Mouse (Mus musculus): ENCODE data around the gene Cst8. TPM values are rescaled to one million over a fixed set of nuclear protein-coding genes. Genes with fewer than 3 reads are reported as not detected.
"Not testable (repeated sequence)": the region's sequence is repeated elsewhere in the genome, so short reads cannot be mapped to it uniquely, and the experiment has no call there.

Gene Cst8
- polyA plus RNA-seq (2015; fragmentation: Nextera tagmentation; extraction: Ambion mirVana), result not detected in 2 replicates

- Histone ChIP-seq H3K36me3 (no peaks in the 10 kb centered on the region), H3K4me1 (peaks cover 17% of the 10 kb centered on the region), H3K9me3 (no peaks in the 10 kb centered on the region), H3K9ac (no peak within 1 kb of the TSS), H3K27ac (replicated peaks) (no peak within 1 kb of the TSS), H3K4me3 (no peak within 1 kb of the TSS), H3K27me3 (replicated peaks) (no peaks in the 10 kb centered on the region), H3K4me2 (no peak within 1 kb of the TSS)
- WGBS, result 71% methylated on average over 1 of the region's 1 CpGs
- ATAC-seq (ENCODE audit: extremely low read depth, insufficient number of reproducible peaks, low FRiP score, low TSS enrichment), result no peak
Measured at GRCm38 (mm10) chr2:148798485-148798884, at the start of gene Cst8. TSS of gene Cst8 (plus strand) at chr2:148798785.

- Histone ChIP-seq H3K27ac (replicated peaks) (no peak within 1 kb of the TSS), H3K36me3 (no peaks in the 10 kb centered on the region), H3K4me3 (no peak within 1 kb of the TSS), H3K4me2 (no peak within 1 kb of the TSS), H3K9me3 (no peaks in the 10 kb centered on the region), H3K9ac (no peak within 1 kb of the TSS), H3K4me1 (no peaks in the 10 kb centered on the region), H3K27me3 (replicated peaks) (peaks cover 13% of the 10 kb centered on the region)
- no peak for ATAC-seq (ENCODE audit: extremely low read depth, insufficient number of reproducible peaks, low FRiP score, low TSS enrichment)
- WGBS, result 68% methylated on average over 1 of the region's 1 CpGs
Measured at GRCm38 (mm10) chr2:148750058-148750457, 48.5 kb upstream of the Cst8 start, which contains the start of gene Cstl1. TSS of gene Cstl1 (plus strand) at chr2:148750358.

GRCm38 (mm10) chr2:148751893-148752813 is 46.4 kb upstream of the Cst8 start:
- Histone ChIP-seq H3K4me3 (peak overlapping the region; percentile 44), H3K4me2 (peak overlapping the region; percentile 76), H3K4me1 (no peaks in the 10 kb centered on the region), H3K27me3 (replicated peaks) (peaks cover 13% of the 10 kb centered on the region), H3K9me3 (no peaks in the 10 kb centered on the region), H3K27ac (replicated peaks) (no peak overlapping the region), H3K9ac (peak overlapping the region; percentile 53; the same call in 1 of the 2 replicates), H3K36me3 (no peaks in the 10 kb centered on the region)
- 17% methylated on average over 15 of the region's 15 CpGs for WGBS
- ATAC-seq (ENCODE audit: extremely low read depth, insufficient number of reproducible peaks, low FRiP score, low TSS enrichment), result no peak

GRCm38 (mm10) chr2:148754310-148754846 is 44.2 kb upstream of the Cst8 start:
- no peaks in the 10 kb centered on the region for H3K4me1 ChIP-seq
- peaks cover 13% of the 10 kb centered on the region for H3K27me3 ChIP-seq (replicated peaks)
- H3K4me2 ChIP-seq, result no peak overlapping the region
- H3K9ac ChIP-seq, result no peak overlapping the region
- H3K4me3 ChIP-seq, result no peak overlapping the region
- no peaks in the 10 kb centered on the region for H3K9me3 ChIP-seq
- no peak for ATAC-seq (ENCODE audit: extremely low read depth, insufficient number of reproducible peaks, low FRiP score, low TSS enrichment)
- no peaks in the 10 kb centered on the region for H3K36me3 ChIP-seq
- H3K27ac ChIP-seq (replicated peaks), result no peak overlapping the region
- whole genome bisulfite sequencing, result 50% methylated on average over 1 of the region's 1 CpGs

GRCm38 (mm10) chr2:148763648-148764388 is 34.8 kb upstream of the Cst8 start:
- Histone ChIP-seq H3K36me3 (no peaks in the 10 kb centered on the region), H3K4me2 (no peak overlapping the region), H3K27ac (replicated peaks) (no peak overlapping the region), H3K27me3 (replicated peaks) (no peaks in the 10 kb centered on the region), H3K4me3 (no peak overlapping the region), H3K9ac (no peak overlapping the region), H3K9me3 (no peaks in the 10 kb centered on the region), H3K4me1 (no peaks in the 10 kb centered on the region)
- WGBS, result 89% methylated on average over 1 of the region's 1 CpGs
- ATAC-seq (ENCODE audit: extremely low read depth, insufficient number of reproducible peaks, low FRiP score, low TSS enrichment), result no peak

GRCm38 (mm10) chr2:148771397-148771796 is 27.2 kb upstream of the Cst8 start, which contains the start of gene Cst11:
TSS of gene Cst11 (minus strand) at chr2:148771497.
- not testable (repeated sequence) for H3K27ac ChIP-seq (replicated peaks); H3K9me3 ChIP-seq; H3K4me2 ChIP-seq; ATAC-seq (ENCODE audit: extremely low read depth, insufficient number of reproducible peaks, low FRiP score, low TSS enrichment); H3K9ac ChIP-seq; H3K4me3 ChIP-seq; H3K4me1 ChIP-seq; H3K27me3 ChIP-seq (replicated peaks); H3K36me3 ChIP-seq
- WGBS, result 71% methylated on average over 4 of the region's 4 CpGs

GRCm38 (mm10) chr2:148781709-148782108 is 16.9 kb upstream of the Cst8 start, which contains the start of gene 8030411F24Rik:
TSS of gene 8030411F24Rik (plus strand) at chr2:148782009.
- Histone ChIP-seq H3K4me2 (no peak within 1 kb of the TSS), H3K36me3 (no peaks in the 10 kb centered on the region), H3K4me1 (no peaks in the 10 kb centered on the region), H3K27ac (replicated peaks) (no peak within 1 kb of the TSS), H3K9ac (no peak within 1 kb of the TSS), H3K9me3 (no peaks in the 10 kb centered on the region), H3K27me3 (replicated peaks) (no peaks in the 10 kb centered on the region), H3K4me3 (no peak within 1 kb of the TSS)
- ATAC-seq (ENCODE audit: extremely low read depth, insufficient number of reproducible peaks, low FRiP score, low TSS enrichment), result no peak
- WGBS, result 0% methylated on average over 1 of the region's 1 CpGs

- Histone ChIP-seq H3K4me2 (no peak within 1 kb of the TSS), H3K27ac (replicated peaks) (no peak within 1 kb of the TSS), H3K4me1 (no peaks in the 10 kb centered on the region), H3K9me3 (peaks cover 5% of the 10 kb centered on the region; the same call in 1 of the 2 replicates), H3K4me3 (no peak within 1 kb of the TSS), H3K36me3 (no peaks in the 10 kb centered on the region), H3K9ac (no peak within 1 kb of the TSS), H3K27me3 (replicated peaks) (no peaks in the 10 kb centered on the region)
- 82% methylated on average over 6 of the region's 6 CpGs for WGBS
- no peak for ATAC-seq (ENCODE audit: extremely low read depth, insufficient number of reproducible peaks, low FRiP score, low TSS enrichment)
Measured at GRCm38 (mm10) chr2:148789142-148789541, 9.4 kb upstream of the Cst8 start, which contains the start of gene Cst12. TSS of gene Cst12 (plus strand) at chr2:148789361.

GRCm38 (mm10) chr2:148801491-148801921 is 2.9 kb downstream of the Cst8 start:
- peak overlapping the region; percentile 66 for H3K27ac ChIP-seq (replicated peaks)

GRCm38 (mm10) chr2:148806696-148807095 is 8.1 kb downstream of the Cst8 start:
- no peaks in the 10 kb centered on the region for H3K27me3 ChIP-seq (replicated peaks)
- no peaks in the 10 kb centered on the region for H3K36me3 ChIP-seq
- H3K4me2 ChIP-seq, result no peak overlapping the region
- no peaks in the 10 kb centered on the region for H3K9me3 ChIP-seq
- H3K4me3 ChIP-seq, result no peak overlapping the region
- H3K27ac ChIP-seq (replicated peaks), result no peak overlapping the region
- WGBS, result 71% methylated on average over 6 of the region's 6 CpGs
- no peak for ATAC-seq (ENCODE audit: extremely low read depth, insufficient number of reproducible peaks, low FRiP score, low TSS enrichment)
- H3K9ac ChIP-seq, result no peak overlapping the region
- peaks cover 1% of the 10 kb centered on the region for H3K4me1 ChIP-seq

More at GRCm38 (mm10) chr2:148801491-148801921, 2.9 kb downstream of the Cst8 start:
- Histone ChIP-seq H3K4me3 (no peak overlapping the region), H3K27me3 (replicated peaks) (no peaks in the 10 kb centered on the region), H3K9ac (no peak overlapping the region), H3K4me1 (peaks cover 17% of the 10 kb centered on the region), H3K9me3 (no peaks in the 10 kb centered on the region), H3K36me3 (no peaks in the 10 kb centered on the region), H3K4me2 (no peak overlapping the region)
- ATAC-seq (ENCODE audit: extremely low read depth, insufficient number of reproducible peaks, low FRiP score, low TSS enrichment), result no peak
- WGBS, result 34% methylated on average over 3 of the region's 3 CpGs

GRCm38 (mm10) chr2:148819909-148820308 is 21.3 kb downstream of the Cst8 start, which contains the start of gene Cst13:
TSS of gene Cst13 (plus strand) at chr2:148820081.
- Histone ChIP-seq H3K27me3 (replicated peaks) (no peaks in the 10 kb centered on the region), H3K36me3 (no peaks in the 10 kb centered on the region), H3K27ac (replicated peaks) (no peak within 1 kb of the TSS), H3K4me2 (no peak within 1 kb of the TSS), H3K9ac (no peak within 1 kb of the TSS), H3K9me3 (no peaks in the 10 kb centered on the region), H3K4me3 (no peak within 1 kb of the TSS), H3K4me1 (no peaks in the 10 kb centered on the region)
- no peak for ATAC-seq (ENCODE audit: extremely low read depth, insufficient number of reproducible peaks, low FRiP score, low TSS enrichment)
